Mouse (Mus musculus): ENCODE data around the gene Itga7.

DNA sequence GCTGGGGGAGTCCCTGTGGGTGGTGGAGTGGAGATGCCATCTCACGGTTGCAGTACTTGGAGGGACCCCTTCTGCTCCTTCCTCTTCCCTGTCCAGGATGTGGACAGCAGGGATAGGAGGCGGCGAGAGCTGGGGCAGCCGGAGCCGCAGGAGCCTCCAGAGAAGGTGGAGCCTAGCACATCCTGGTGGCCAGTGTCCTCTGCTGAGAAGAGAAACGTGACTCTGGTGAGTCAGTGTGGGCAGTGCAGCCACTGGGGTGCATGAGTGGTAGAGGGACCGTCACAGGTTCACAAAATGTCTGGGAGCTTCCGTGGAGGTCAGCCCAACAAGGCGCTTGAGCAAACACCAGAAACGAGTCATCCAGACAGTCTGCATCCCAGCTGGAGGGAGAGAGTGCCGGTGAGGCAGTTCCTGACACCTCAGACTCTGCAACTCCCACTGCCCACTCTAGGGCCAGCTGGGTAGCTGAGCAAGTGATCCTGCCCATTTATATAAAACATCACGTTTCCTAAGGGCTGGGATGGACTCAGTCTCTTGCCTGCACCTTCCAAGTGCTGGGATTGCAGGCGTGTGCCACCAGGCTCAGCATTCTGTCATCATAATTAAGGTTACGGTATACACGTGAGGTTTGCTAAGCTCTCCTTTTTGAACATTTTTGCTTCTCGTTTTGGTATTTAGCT is 16.7 kb downstream of the Itga7 start:
- no peak for TF ChIP-seq CHD2 (IDR thresholded peaks at IDR 0.05; ENCODE audit: low read depth, low read length)
- TF ChIP-seq HCFC1 (IDR thresholded peaks at IDR 0.05; ENCODE audit: borderline replicate concordance, insufficient read depth, low read length) = no peak
- no peak for TF ChIP-seq MAFK (IDR thresholded peaks at IDR 0.05; ENCODE audit: insufficient read depth, low read depth, low read length)
- no peak for TF ChIP-seq ZNF384 (IDR thresholded peaks at IDR 0.05; ENCODE audit: low read depth, low read length)
- no peak for TF ChIP-seq ZC3H11A (IDR thresholded peaks at IDR 0.05; ENCODE audit: borderline replicate concordance, low read depth, low read length)
